Mouse (Mus musculus) cortical plate, adult 2 months (tissue): Measurements from ENCODE around the gene Rhof. TPM values are rescaled to one million over a fixed set of nuclear protein-coding genes. Genes with fewer than 3 reads are reported as not detected.

ENCODE experiments used
- H3K27ac ChIP-seq: fragments of 200-500 bp; 2 replicates; pipeline ENCODE4 v1.5.1; 2012; ENCODE audit warnings: low read length, control low read depth, inconsistent platforms; ENCODE audit not compliant: insufficient read depth
- H3K4me1 ChIP-seq: fragments of 200-500 bp; 2 replicates; pipeline ENCODE4 v1.6.1; 2011; ENCODE audit warnings: low read length; ENCODE audit not compliant: control insufficient read depth, insufficient read depth
- H3K4me3 ChIP-seq: fragments of 200-500 bp; 2 replicates; pipeline ENCODE4 v1.5.1; 2011; ENCODE audit warnings: mild to moderate bottlenecking, low read length, control low read depth; ENCODE audit not compliant: insufficient read depth
- CTCF ChIP-seq: fragments of 200-500 bp; IDR thresholded peaks from 2 replicates; pipeline ENCODE4 v1.5.1; 2011; ENCODE audit warnings: mild to moderate bottlenecking, control low read depth, low read length; ENCODE audit not compliant: insufficient read depth; ENCODE audit errors: extremely low read depth
- POLR2A ChIP-seq: fragments of 200-500 bp; IDR thresholded peaks from 2 replicates; pipeline ENCODE4 v1.6.1; 2011; ENCODE audit warnings: mild to moderate bottlenecking, low read length, control low read depth; ENCODE audit not compliant: insufficient read depth; ENCODE audit errors: extremely low read depth
- polyA plus RNA-seq: library from polyadenylated mRNA; depleted of rRNA; stranded (reverse); fragments of >200 nt; gene quantifications from 2 replicates; pipeline ENCODE4 v1.2.3, GENCODE M21; 2012

The Rhof gene
- polyA plus RNA-seq, 1 experiment, result 47.4 TPM

- TF ChIP-seq POLR2A (no peak), CTCF (no peak)
- Histone ChIP-seq H3K4me1 (peaks cover 11% of the 10 kb centered on the region), H3K4me3 (peak overlapping the region; percentile 69), H3K27ac (peak overlapping the region; percentile 84)
These were observed 4.8 kb upstream of the Rhof start for GRCm38 (mm10) chr5:123137044-123137909.

- TF ChIP-seq POLR2A (peak; percentile 34; the same call in 1 of the 2 replicates), CTCF (no peak)
- peaks cover 11% of the 10 kb centered on the region for H3K4me1 ChIP-seq
- H3K4me3 ChIP-seq, result peak overlapping the region; percentile 69
- H3K27ac ChIP-seq, result peak overlapping the region; percentile 84
These were observed 4.0 kb upstream of the Rhof start for GRCm38 (mm10) chr5:123136361-123137043.

DNA sequence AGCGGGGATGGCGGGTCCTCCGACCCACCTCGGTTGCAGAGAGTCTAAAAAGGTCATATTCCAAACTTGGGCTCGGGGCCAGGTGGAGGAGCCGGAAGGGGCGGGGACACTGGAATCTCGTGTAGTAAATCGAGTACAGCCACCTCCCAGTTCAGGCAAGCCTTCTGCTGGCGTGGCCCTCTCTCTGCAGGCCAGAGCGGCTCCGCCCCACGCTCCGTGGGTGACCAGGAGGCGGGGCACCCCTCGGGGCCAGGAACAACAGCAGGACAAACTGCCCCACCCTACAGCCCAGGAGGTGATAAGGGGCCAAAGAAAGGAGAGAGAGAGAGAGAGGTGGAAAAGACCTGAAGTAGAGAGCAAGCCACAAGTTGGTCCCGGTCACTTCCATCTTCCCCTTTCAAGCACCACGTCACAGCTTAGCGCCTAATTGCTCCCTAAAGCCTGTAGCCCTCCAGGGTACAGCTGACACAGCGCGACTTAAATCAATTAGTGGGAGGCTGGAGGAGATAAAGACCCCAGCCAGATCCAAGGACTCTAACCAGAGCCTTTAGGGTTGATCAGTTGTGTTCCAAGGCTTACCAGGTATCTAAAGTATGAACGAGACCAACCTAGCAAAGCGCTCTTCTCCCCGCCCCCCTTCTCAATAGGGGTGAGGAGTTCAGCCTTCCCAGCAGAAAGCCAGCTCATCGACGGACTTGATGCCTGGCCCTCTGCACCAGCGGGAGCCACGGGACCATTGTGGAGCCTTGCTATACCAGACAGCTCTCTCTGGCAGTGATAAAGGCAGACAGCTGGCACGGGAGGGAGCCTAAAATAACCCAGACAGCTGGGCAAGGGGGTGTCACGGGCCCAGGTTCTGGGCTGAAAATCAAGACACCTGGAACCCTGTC is 3.2 kb upstream of the Rhof start:
- Histone ChIP-seq H3K27ac (peak overlapping the region; percentile 84), H3K4me1 (peaks cover 12% of the 10 kb centered on the region), H3K4me3 (peak overlapping the region; percentile 69)
- TF ChIP-seq POLR2A, result no peak
- TF ChIP-seq CTCF, result no peak

GRCm38 (mm10) chr5:123134875-123135382 is 2.4 kb upstream of the Rhof start:
- Histone ChIP-seq H3K4me1 (peaks cover 13% of the 10 kb centered on the region), H3K27ac (peak overlapping the region; percentile 52), H3K4me3 (peak overlapping the region; percentile 69; the same call in 1 of the 2 replicates)
- TF ChIP-seq POLR2A (no peak), CTCF (no peak)

- Histone ChIP-seq H3K27ac (peak overlapping the region; percentile 52), H3K4me1 (peaks cover 13% of the 10 kb centered on the region), H3K4me3 (no peak overlapping the region)
- TF ChIP-seq CTCF, result no peak
These were observed 1.8 kb upstream of the Rhof start for GRCm38 (mm10) chr5:123134186-123134874.

DNA sequence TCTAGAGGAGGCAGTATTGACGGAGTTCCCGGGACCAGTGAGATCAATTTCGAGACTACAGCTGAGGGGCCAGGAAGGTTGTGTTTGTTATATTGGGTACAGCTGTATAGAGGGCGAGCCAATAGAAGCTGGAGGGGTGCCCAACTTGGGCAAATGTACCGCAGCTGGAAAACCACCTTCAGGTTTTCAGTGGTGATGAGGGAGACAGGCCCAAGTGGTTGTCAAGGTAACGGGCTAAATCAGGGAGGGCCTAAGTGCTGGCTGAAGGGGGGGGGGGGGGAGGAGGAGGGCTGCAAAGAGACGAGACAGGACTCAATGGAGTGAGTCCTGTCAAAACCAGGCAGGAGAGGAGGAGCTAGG is 1.3 kb upstream of the Rhof start:
- H3K27ac ChIP-seq, result no peak overlapping the region
- no peak overlapping the region for H3K4me3 ChIP-seq
- TF ChIP-seq CTCF (no peak), POLR2A (no peak)
- peaks cover 13% of the 10 kb centered on the region for H3K4me1 ChIP-seq

GRCm38 (mm10) chr5:123133083-123133783 is 741 bp upstream of the Rhof start:
- Histone ChIP-seq H3K27ac (no peak overlapping the region), H3K4me1 (peaks cover 13% of the 10 kb centered on the region), H3K4me3 (peak overlapping the region; percentile 93; the same call in 1 of the 2 replicates)
- TF ChIP-seq POLR2A, result 0 out of 2 replicates have a peak, but pooled peaks have one; percentile 12
- TF ChIP-seq CTCF, result peak; percentile 98

- peaks cover 7% of the 10 kb centered on the region for H3K4me1 ChIP-seq
- peak overlapping the region; percentile 93; the same call in 1 of the 2 replicates for H3K4me3 ChIP-seq
- TF ChIP-seq POLR2A (no peak), CTCF (no peak)
- no peak overlapping the region for H3K27ac ChIP-seq
These were observed 1.7 kb downstream of the Rhof start for GRCm38 (mm10) chr5:123130814-123131148.
